Mouse (Mus musculus): ENCODE data around the gene C1galt1c1. TPM values are rescaled to one million over a fixed set of nuclear protein-coding genes. Genes with fewer than 3 reads are reported as not detected.

Gene C1galt1c1
- polyA plus RNA-seq, 1 experiment from 2014 or later: 10.0 TPM

DNA sequence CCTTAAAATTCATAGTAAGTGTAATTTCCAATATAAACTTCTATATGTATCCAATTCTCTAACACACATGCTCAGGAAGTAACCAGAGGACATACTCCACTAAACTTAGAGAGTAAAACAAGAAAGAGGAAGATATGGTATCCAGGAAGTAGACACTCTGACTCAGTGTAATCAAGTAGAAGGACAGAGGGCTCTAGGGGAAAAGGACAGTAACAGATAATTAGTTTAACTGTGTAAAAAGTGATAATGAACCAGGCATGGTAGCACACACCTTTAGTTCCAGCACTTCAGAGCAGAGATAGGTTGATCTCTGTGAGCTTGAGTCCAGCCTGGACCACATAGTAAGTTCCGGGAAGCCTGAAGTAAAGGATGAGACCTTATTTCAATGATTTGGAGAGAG lies 53.7 kb downstream of the C1galt1c1 start:
- no peak overlapping the region for H3K9ac ChIP-seq (ENCODE audit: low read depth, low read length)
- peaks cover 4% of the 10 kb centered on the region; the same call in 1 of the 2 replicates for H3K4me1 ChIP-seq (ENCODE audit: control insufficient read depth, low read depth, low read length)
- H3K27ac ChIP-seq (ENCODE audit: low read length): no peak overlapping the region
- H3K4me2 ChIP-seq (ENCODE audit: low read depth, low read length): no peak overlapping the region
- no peaks in the 10 kb centered on the region for H3K9me3 ChIP-seq (replicated peaks; ENCODE audit: control insufficient read depth, low read length)
- H3K4me3 ChIP-seq (ENCODE audit: low read depth, low read length): no peak overlapping the region
- no peaks in the 10 kb centered on the region for H3K36me3 ChIP-seq (ENCODE audit: control insufficient read depth, insufficient read depth)
- 61% methylated on average over 1 of the region's 1 CpGs for WGBS (ENCODE audit: insufficient replicate concordance)
- no peak for ATAC-seq (ENCODE audit: low read depth)
- H3K27me3 ChIP-seq (ENCODE audit: control insufficient read depth, insufficient read depth, low read depth, low read length): no peaks in the 10 kb centered on the region

Other genes with a start within 250 kb of the C1galt1c1 start
- gene Lamp2, start 178.6 kb downstream of the C1galt1c1 start, polyA plus RNA-seq (2015; fragmentation: Nextera tagmentation; extraction: Ambion mirVana): 87.1 and 95.1 TPM in 2 replicates
- gene Cul4b, start 58.9 kb downstream of the C1galt1c1 start, polyA plus RNA-seq (2015; fragmentation: Nextera tagmentation; extraction: Ambion mirVana): 8.2 and 8.6 TPM in 2 replicates
- gene Mcts1, start 34.5 kb downstream of the C1galt1c1 start, polyA plus RNA-seq (2015; fragmentation: Nextera tagmentation; extraction: Ambion mirVana): 31.5 and 39.6 TPM in 2 replicates
- not detected in 2 replicates for gene 6030498E09Rik, start 137.6 kb upstream of the C1galt1c1 start, polyA plus RNA-seq (2015; fragmentation: Nextera tagmentation; extraction: Ambion mirVana)